Mouse (Mus musculus): ENCODE measurements around the gene Foxp1.

Gene Foxp1

GRCm38 (mm10) chr6:99409602-99410001, 112.9 kb downstream of the Foxp1 start:
- no peak for TF ChIP-seq GATA4 (IDR thresholded peaks at IDR 0.05; ENCODE audit: insufficient replicate concordance, low read length)

- TF ChIP-seq GATA4 (IDR thresholded peaks at IDR 0.05; ENCODE audit: insufficient replicate concordance, low read length) = no peak
Measured at GRCm38 (mm10) chr6:99408880-99409279, 113.6 kb downstream of the Foxp1 start.

GRCm38 (mm10) chr6:99403755-99404390, 118.6 kb downstream of the Foxp1 start:
- no peak for TF ChIP-seq GATA4 (IDR thresholded peaks at IDR 0.05; ENCODE audit: insufficient replicate concordance, low read length)

- TF ChIP-seq GATA4 (IDR thresholded peaks at IDR 0.05; ENCODE audit: insufficient replicate concordance, low read length) = no peak
Measured at GRCm38 (mm10) chr6:99402941-99403340, 119.6 kb downstream of the Foxp1 start.

GRCm38 (mm10) chr6:99402370-99402769, 120.2 kb downstream of the Foxp1 start:
- no peak for TF ChIP-seq GATA4 (IDR thresholded peaks at IDR 0.05; ENCODE audit: insufficient replicate concordance, low read length)

- TF ChIP-seq GATA4 (IDR thresholded peaks at IDR 0.05; ENCODE audit: insufficient replicate concordance, low read length) = no peak
Measured at GRCm38 (mm10) chr6:99401801-99402200, 120.7 kb downstream of the Foxp1 start.

GRCm38 (mm10) chr6:99401211-99401610, 121.3 kb downstream of the Foxp1 start:
- no peak for TF ChIP-seq GATA4 (IDR thresholded peaks at IDR 0.05; ENCODE audit: insufficient replicate concordance, low read length)

GRCm38 (mm10) chr6:99395745-99396144, 126.8 kb downstream of the Foxp1 start:
- no peak for TF ChIP-seq GATA4 (IDR thresholded peaks at IDR 0.05; ENCODE audit: insufficient replicate concordance, low read length)

GRCm38 (mm10) chr6:99394801-99395200, 127.7 kb downstream of the Foxp1 start:
- no peak for TF ChIP-seq GATA4 (IDR thresholded peaks at IDR 0.05; ENCODE audit: insufficient replicate concordance, low read length)

GRCm38 (mm10) chr6:99392484-99392883, 130.0 kb downstream of the Foxp1 start:
- TF ChIP-seq GATA4 (IDR thresholded peaks at IDR 0.05; ENCODE audit: insufficient replicate concordance, low read length) = no peak

- 0 out of 2 replicates have a peak, but pooled peaks have one; percentile 34 for TF ChIP-seq GATA4 (IDR thresholded peaks at IDR 0.05; ENCODE audit: insufficient replicate concordance, low read length)
Measured at GRCm38 (mm10) chr6:99388741-99389675, 133.5 kb downstream of the Foxp1 start.

- no peak for TF ChIP-seq GATA4 (IDR thresholded peaks at IDR 0.05; ENCODE audit: insufficient replicate concordance, low read length)
Measured at GRCm38 (mm10) chr6:99388023-99388422, 134.5 kb downstream of the Foxp1 start.

- TF ChIP-seq GATA4 (IDR thresholded peaks at IDR 0.05; ENCODE audit: insufficient replicate concordance, low read length) = no peak
Measured at GRCm38 (mm10) chr6:99385059-99385604, 137.4 kb downstream of the Foxp1 start.

- TF ChIP-seq GATA4 (IDR thresholded peaks at IDR 0.05; ENCODE audit: insufficient replicate concordance, low read length) = no peak
Measured at GRCm38 (mm10) chr6:99383846-99384472, 138.6 kb downstream of the Foxp1 start.

- TF ChIP-seq GATA4 (IDR thresholded peaks at IDR 0.05; ENCODE audit: insufficient replicate concordance, low read length) = no peak
Measured at GRCm38 (mm10) chr6:99380146-99380545, 142.4 kb downstream of the Foxp1 start.

Measured in liver, adult (tissue).